Mouse (Mus musculus) heart, postnatal 14 days (tissue): ENCODE data around the gene Stn1. TPM values are rescaled to one million over a fixed set of nuclear protein-coding genes. Genes with fewer than 3 reads are reported as not detected.

Experiments
- DNase-seq, 2 experiments: peaks; one replicate each; pipeline ENCODE4 v3.0.0; 2021 to 2022
- intact Hi-C: fragments of 180-260 bp; cut with DNase I; formaldehyde crosslinking; loops from one replicate; pipeline ENCODE4 v1.15.1; 2025
- total RNA-seq, 2 experiments: library from RNA; stranded (reverse); gene quantifications; 2 replicates each; pipeline ENCODE4 v1.2.3; 2021

The Stn1 gene
- total RNA-seq, 2 experiments from 2014 or later, result 17.3 to 17.8 TPM

DNA sequence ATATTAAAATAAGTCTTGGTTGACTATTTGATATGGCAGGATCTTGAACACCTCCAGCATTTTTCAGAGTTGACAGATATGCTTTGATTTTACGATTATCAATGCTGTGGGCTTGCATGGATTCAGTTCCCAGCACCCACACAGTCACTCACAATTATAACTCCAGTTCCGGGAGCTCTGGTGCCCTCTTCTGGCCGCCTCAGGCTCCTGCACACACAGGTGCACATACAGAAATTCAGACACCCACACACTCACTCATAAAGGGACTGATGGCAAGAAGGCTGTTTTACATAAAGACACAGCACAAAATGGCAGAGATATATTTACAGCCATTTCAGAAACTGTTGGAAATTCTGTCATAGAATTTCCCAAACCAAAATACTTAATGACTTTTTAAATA, 48.1 kb downstream of the Stn1 start:
- intact Hi-C loops, result no loop called here
- no peak for DNase-seq

DNA sequence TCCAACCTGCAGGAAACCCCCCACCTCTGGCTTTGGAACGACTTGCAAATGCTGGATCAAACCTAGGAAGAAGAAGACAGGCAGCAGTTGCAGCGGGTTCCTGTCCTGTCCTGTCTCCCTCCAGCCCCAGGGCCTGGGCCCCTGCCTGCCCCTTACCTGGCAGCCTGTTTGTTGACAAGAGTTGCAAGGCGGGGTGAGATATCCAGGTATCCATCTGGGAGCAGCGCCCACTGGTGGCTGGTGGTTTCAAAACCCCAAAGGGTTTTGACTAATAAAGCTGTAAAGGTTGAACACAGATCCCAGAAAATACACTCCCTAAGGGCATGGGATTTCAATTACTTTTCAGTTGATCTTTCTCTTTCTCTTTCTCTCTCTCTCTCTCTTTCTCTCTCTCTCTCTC, 49.1 kb downstream of the Stn1 start:
- DNase-seq, result peak in 1 of 2 experiments; percentile 52
- intact Hi-C loops, result no loop called here

DNA sequence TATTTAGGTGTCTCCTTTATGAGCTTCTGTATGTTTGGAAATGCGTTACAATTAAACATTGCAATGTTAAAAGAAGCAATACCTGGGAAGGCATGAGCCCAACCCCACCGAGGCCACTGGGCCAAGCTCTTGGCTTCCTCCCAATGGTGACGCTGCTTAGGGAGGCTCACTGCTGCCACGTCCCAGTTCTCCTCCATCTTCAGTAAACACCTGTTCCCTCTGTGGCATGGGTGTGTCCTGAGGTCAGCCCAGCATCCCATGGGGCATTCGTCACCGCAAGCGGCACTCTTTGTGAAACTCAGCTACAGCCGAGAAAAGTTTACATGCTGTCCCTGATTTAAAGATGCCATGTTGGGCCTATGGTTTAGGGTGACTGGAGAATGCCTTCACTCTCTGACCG, 49.7 kb downstream of the Stn1 start:
- no peak for DNase-seq
- intact Hi-C loops, result no loop called here

DNA sequence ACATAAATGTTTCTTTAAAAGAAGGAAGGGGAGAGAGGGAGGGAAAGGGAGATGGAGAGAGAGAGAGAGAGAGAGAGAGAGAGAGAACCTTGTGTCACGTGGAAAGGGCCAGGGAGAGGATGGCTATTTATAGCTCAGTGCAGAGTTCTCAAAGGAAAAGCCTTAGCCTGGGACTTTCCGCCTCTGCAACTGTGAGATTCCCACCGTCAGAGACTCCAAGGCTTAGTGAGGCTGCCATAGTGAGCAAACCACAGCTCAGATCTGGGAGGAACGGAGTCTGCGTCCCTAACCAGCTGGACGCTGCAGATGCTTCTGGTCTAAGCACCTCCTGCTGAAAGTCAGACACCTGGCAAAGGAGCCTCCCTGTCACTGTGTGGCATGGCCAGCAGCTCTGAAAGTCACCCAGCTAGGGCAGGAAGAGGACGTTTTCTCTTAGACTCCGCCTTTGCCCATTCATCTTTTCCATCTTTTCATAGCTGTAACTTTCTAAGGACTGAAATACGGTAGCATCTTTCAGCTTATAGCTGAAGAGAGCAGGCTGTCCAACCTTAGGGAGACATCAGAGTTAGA, 51.2 kb downstream of the Stn1 start:
- DNase-seq, result peak in 1 of 2 experiments; percentile 45
- intact Hi-C loops, result no loop called here

DNA sequence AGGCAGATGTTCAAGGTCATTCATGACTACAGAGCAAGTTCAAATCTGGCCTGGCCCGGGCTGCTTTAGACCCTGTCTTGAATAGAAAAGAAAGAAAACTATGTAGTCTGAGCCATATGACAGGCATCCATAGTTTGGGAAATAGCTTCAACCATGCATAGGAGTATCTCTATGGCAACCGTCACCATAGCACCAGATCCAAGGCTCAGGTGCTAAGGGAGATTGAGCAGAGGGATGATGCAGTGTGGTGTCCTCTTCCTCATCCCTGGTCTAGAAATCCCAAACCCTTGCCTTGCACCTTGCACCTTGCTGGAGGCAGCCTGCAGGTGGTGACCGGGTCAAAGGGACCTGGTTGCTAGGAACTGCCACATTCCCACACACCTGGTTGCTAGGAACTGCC, 53.2 kb downstream of the Stn1 start:
- DNase-seq, result no peak
- intact Hi-C loops, result no loop called here

DNA sequence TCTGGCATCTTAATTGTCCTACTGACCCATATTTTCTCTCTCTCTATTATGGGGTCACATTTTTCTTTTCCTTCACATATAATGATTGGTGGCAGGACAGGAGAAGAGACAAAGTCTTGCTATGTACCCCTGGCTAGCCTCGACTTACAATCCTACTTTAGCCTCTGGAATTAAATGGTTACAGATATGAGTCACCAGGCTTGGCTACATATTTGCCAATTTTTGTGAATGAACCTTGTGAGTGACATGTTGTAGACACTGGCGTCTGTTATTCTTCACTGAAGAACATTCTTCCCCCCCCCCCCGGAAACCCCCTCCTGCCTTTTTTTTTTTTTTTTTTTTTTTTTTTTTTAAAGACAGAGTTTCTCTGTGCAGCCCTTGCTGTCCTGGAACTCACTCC, 54.0 kb downstream of the Stn1 start:
- no peak for DNase-seq
- intact Hi-C loops, result no loop called here

DNA sequence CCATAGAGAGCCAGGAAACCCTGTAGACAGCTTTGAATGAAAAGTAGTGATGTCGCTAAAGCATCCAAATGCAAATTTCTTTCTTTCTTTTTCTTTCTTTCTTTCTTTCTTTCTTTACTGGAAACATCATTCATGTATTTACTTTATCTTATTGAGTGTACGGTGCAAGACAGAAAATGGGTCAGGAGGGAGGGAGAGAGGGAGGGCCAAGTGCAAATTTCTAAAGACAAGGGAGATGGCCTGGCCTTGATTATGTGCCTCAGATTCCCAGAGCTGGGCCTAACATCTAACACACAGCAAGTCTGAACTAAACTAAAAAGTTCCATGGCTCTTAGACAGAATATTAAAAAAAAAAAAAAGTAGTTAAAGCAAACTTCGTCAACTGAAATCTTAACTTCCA, 63.9 kb downstream of the Stn1 start:
- intact Hi-C loops, result loop anchor here (10.0 kb wide), 1 partner anchor 199 kb away; no protein-coding TSS in a partner anchor
- DNase-seq, result no peak

DNA sequence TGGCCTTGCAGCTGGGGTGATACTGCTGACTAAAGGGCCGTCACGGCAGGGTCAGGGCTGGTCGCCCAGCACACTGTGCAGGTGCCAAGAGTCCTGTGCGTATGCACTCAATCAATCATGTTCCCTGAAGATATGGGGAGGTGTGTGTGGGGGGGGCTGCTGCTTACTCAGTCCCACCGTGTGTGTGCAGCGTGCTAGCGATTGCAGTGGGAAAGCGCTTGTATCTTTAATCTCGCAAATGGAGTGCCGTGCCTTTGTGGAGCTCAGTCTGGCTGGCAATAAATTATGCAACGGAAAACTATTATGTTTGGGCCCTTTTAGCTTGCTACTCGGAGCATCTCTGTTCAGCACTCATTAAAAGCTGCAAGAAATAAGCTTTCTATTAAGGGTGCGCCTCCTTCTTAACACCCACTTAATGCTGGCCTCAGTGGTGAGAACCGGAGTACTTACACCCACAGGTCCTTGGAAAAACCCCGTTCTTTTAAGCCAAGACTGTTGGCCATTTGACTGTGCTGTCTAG, 64.4 kb downstream of the Stn1 start:
- DNase-seq, result peak in 1 of 2 experiments; percentile 55
- intact Hi-C loops, result loop anchor here (10.0 kb wide), 1 partner anchor 198 kb away; no protein-coding TSS in a partner anchor

DNA sequence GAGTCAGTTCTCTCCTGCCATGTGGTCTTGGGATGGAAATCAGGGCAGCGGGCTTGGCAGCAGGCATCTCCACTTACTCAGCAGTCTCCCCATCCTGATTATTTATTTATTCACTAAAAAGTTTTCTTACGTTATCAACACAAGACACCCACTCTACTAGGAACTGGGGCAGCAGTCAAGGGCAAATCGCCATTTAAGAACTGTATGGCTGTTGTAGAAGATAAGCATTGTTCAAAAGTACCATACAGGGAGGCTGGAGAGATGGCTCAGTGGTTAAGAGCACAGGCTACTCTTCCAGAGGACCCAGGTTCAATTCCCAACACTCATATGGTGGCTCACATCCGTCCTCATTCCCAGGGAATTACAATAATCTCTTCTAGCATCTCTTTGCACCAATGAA, 65.5 kb downstream of the Stn1 start:
- intact Hi-C loops, result loop anchor here (10.0 kb wide), 1 partner anchor 197 kb away; no protein-coding TSS in a partner anchor

DNA sequence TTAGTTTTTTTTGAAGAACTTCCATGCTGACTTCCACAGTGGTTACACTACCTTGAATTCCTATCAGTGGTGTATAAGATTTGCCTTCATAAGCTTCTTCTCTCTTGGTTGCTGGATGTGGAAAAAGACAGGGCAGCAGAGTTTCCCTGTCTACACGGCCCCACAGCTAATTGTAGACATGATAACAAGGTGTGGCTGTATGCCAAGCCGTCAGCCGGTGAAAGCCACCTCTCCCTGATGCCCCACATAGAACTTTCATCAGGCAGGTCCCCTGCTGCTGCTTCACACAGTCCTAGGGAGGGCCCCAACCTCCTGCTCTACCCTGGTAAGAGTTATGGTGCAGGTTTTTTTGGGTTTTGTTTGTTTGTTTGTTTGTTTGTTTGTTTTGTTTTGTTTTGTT, 68.6 kb downstream of the Stn1 start:
- DNase-seq, result peak in 1 of 2 experiments; percentile 59
- intact Hi-C loops, result no loop called here

More for the DNA sequence above, 65.5 kb downstream of the Stn1 start:
- DNase-seq, result no peak

DNA sequence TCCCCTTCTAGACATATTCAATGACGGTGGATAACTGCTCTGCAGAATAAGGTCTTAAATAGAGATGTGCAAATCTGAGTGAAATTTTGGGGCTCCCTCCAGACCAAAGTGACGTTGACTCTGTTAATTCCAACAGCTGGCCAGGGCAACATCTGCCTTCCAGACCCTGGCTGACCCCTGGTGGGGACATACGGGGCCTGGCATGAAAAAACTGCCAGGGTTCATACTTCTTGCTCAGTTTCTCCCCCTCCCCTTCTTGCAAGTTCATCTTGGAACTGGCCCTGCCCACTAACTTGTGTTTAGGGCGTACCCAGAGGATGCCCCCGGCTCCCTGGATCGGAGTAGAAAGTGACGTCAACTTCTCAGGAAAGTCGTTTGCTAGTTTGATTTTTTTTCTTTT, 70.5 kb downstream of the Stn1 start:
- intact Hi-C loops, result no loop called here
- DNase-seq, result no peak

DNA sequence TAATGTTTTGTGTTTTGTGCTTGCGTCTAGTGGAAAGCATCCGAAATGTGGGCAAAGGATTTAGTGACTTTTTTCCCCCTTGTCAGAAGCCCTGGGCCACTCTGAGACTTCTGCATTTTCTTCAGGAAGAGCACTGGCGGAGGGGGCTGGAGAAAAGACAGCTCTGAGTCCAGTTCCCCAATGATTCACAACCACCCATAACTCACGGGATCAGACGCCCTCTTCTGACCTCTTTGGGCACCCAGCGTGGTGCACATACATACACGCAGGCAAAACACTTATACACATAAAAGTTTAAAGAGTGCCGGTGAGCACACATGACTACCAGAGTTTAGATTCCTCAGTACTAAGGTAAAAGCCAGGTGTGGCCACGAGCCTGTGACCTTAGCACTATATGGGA, 71.8 kb downstream of the Stn1 start:
- no peak for DNase-seq
- intact Hi-C loops, result loop anchor here (2.0 kb wide), 2 partner anchors 37 to 87 kb away; no protein-coding TSS in a partner anchor

DNA sequence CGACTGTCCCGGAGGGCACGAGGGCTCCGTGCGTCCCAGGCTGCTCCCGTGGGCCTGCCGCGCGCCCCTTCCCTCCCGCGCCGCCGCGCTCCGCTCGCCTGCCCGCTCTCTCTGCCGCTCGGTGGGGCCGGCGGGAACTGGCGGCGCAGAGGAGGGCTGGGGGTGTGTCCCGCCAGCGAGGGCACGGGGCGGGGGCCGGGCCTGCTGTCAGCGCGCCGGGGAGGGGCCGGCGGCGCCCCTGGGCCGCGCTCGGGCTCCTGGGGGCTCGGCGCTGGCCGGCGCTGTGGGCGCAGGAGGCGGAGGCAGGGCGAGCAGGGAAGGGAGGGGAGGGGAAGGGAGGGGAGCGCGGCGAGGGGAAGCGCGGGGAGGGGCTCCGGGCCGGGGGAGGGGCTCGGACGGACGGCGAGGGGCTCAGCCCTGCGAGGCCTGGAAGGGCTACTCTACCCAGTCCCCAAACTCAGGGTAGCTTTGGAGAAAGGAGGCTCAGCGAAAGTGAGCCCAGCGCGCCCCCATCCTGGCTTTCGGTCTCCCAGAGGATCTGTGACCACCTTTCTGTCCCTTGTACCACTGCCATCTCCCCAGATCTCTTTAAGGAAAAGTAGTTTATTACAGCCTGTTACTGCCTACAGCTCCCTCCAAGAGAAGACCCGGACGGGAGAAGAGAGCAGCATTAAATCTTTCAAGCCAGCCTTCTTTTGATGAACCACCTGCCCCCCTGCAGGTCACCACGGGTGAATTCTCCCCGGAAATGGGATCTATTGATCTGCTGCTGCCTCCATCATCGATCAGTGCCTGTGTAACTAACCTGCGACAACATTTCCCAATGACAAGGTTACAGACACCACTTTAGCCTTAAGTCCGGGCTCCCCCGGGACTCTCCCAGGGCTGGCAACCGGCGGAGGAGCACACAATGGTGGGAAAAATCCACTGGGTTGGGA, 72.7 kb downstream of the Stn1 start, which contains the start of gene Sh3pxd2a:
Gene Sh3pxd2a, minus strand, starts transcription at position 98 of the 938 bp plus-strand sequence.
- intact Hi-C loops, result loop anchor here (1.0 to 2.0 kb wide), 3 partner anchors 38 to 108 kb away; no protein-coding TSS in a partner anchor
- DNase-seq, result peak; percentile 68 to 83

DNA sequence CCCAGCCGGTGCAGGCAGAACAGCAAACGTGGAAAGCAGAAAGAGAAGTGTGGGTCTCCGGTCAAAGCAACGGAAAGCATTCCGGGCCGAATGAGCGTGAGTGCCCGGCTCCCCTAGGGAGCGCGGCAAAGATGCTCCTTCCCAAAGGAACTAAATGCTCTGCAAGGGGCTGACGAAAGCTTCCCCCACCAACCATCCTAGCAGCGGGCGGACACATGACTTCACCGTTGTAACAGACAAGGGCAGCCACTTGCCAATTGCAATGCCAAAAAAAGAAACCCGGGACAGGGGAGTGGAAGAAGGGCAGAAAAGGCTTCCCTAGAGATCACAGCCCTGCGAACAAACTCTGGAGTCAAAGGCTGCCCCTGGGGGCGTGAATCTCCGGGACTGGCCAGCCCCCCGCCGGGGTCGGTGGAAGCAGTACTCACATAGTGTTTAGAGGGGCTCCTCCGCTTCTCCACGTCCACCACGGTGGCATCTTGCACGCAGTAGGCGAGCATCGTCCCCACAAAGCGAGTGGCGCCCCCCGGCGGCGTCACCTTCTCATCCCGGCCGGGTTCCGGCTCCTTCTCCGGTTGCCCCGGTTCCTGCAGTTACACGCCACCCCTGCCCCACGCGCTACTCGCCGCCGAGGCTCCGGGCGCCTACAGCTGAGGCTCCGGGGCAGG, 73.5 kb downstream of the Stn1 start:
- peak; percentile 92 for DNase-seq
- intact Hi-C loops, result loop anchor here (1.0 to 2.0 kb wide), 3 partner anchors 39 to 107 kb away; no protein-coding TSS in a partner anchor

DNA sequence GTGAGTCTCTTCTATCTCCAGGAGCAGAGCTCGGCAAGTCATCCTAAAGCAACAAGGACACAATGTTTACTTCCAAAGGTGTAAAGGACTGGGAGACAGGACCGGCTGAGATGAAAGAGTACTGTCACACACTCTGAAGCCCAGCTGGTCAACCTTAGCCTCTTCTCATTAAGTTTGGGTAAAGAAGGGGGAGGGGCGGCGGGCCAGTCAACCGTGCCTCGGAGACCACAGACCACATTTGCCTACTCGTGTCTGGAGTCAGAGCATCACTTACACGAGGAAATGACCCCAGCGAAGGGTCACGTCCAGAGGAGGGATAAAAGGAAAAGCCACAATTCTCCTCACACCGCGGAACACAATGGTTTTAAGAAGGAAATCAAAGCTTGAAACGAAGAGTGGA, 74.1 kb downstream of the Stn1 start:
- intact Hi-C loops, result no loop called here
- no peak for DNase-seq

DNA sequence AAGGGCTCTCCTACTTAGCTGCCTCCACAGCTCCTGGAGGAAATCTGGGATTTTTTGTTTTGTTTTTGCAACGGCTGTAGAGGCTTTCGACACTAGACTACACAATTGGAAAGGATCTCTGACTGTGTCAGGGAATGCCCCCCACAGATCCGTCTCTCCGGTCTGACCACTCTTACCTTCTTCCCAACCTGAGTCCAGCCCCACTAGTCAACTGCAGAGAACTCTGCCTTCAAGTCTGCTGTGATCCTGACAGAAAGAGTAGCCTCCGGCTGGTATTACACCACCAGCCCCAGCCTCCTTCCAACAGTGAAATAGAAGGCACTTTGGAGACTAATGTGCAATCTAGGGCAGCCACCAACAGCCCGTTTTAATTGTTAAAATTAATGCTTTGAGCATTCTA, 74.6 kb downstream of the Stn1 start:
- intact Hi-C loops, result no loop called here
- no peak for DNase-seq

DNA sequence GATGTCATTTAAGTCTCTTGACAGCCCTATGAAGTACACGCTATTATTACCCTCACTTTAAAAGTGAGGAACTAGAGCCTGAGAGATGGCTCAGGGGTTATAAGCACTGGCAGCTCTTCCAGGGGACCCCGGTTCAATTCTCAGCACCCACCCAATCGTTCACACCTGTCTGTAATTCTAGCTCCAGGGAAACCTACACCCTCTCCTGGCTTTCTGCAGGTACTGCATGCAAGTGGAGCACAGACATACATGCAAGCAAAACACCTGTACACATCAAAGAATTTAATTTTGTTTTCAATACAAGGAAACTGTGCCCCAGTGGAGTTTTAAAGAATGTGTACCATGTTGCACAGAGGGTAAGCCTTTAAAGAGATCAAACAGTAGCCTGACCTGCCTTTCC, 75.5 kb downstream of the Stn1 start:
- intact Hi-C loops, result loop anchor here (2.0 kb wide), 1 partner anchor 31 kb away; no protein-coding TSS in a partner anchor
- no peak for DNase-seq

DNA sequence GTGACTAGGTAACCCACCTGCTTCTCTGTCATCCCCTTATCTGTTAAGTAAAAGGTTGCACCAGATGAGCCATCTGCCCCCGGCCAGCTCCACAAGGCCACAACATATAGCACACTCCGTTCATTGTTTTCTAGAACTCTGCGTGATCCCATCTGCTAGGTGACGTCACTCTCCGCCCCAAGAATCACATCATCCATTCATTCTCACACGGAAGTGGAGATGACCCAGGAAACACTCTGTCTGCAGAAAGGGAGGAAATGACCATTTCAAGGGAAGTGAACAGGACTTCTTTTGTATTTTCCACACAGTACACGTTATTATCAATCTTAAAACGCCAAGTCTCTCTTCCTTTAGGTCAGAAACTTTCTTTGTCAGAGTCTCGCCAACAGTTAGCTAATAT, 75.9 kb downstream of the Stn1 start:
- intact Hi-C loops, result loop anchor here (2.0 kb wide), 1 partner anchor 31 kb away; no protein-coding TSS in a partner anchor

DNA sequence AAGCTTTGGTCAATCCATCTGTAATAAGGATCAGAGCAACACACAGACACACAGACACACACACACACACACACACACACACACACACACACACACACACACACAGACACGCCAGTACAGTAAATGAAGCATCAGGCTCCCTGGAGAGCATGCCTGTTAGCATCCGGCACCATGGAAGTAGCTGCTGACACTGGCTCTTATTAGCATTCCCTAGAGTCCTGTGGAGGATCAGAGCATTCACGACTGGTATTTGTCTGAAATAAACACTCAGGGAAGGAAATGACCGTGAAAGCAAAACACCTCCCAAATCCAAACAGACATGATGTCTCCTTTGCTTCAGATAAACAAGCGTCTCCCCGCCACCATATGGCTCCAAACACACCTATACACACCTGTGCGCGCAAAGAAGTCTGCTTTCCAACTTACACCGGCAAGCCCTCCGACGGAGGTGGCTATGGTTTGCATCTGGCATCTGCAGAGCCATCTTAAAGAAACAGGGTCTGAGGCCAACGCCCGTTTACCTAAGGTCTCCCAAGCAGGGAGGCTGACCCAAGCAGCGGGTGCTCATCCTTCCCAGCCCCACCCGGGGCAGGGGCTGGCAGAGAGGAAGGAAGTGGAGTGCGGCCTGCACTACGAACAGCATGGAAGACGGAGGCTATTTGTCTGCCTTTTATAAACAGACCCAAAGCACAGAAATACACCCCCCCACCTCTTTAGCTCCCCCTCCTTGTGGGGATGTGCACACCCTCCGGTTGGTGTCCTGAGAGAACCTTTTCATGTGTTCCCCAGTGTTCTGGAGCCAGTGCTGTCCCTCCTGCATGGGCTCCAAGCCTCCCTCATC, 77.0 kb downstream of the Stn1 start:
- DNase-seq, result no peak
- intact Hi-C loops, result loop anchor here (2.0 kb wide), 1 partner anchor 30 kb away; no protein-coding TSS in a partner anchor

More for the DNA sequence above, 75.9 kb downstream of the Stn1 start:
- no peak for DNase-seq
